Mouse (Mus musculus): Measurements from ENCODE around the gene Spint5. TPM values are rescaled to one million over a fixed set of nuclear protein-coding genes. Genes with fewer than 3 reads are reported as not detected.

Gene Spint5
- total RNA-seq, 2 experiments from 2014 or later = not detected

DNA sequence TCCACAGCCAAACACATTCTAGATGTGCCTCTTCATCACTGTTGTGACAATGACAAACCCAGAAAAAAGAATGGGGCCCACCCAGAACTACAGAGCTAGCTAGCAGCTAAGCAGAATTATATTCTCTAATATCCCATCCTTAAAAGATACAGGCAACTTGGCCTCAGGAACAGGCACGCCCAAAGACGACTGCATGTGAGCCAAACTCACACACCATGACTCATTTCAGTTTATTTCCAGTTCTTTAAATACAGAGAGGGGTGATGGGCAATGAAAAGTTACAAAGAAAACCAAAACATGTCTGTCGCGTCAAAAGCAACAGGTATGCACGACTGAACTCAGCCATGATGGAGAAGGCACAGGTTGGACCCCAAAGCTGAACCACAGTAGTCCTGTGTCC is 20.3 kb downstream of the Spint5 start:
- no peak for ATAC-seq (ENCODE audit: poor library complexity, severe bottlenecking)

DNA sequence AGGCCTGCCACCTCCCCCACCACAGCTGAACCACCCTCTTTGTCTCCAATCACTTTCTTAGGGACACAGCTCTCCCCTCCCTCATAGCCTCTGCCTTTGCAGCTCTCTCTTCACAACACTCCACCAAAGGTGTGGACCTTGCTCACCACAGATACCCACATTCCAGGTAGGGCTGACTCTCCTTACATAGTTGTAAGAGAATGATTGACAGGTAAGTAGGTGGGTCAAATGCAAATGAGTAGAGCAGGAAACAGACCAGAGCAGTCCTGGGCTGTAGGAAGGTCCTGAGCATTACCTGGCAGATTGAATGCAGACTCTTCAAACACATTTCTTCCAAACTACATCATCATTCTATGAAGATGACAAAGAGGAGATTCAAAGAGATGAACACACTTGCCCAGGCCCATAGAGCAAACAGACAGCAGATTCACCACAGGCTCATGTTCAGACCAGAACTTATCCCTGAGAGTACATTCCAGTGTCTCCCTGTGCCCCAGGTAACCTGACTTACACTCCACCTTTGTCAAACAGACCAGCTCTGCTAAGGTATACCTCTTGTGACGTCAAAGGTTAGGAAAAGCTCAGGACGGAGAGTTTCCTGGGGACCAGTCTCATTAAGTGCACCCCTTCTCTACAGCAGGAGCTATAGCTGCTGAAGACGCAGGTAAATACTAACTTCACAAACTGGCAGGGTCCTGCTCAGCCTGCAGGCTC is 22.4 kb downstream of the Spint5 start:
- ATAC-seq (ENCODE audit: poor library complexity, severe bottlenecking) = no peak

DNA sequence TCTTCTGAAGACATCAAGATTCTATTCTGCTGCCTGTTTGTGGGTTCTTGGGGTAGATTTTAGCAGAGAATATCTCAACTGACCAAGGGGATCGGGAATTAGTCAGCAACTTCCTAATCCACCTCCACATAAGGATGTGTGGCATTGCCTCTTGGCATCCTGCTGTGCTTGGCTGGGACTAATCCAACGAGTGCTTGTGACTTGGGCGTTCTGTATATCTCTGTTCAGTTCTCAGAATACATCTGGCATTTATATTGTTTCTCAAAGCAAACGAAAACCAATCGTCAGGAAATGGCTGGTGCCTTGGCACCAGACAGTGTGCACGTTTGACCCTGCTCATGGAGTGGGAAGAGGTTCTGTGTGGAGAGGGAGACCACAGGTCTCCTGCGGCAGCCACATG is 24.8 kb downstream of the Spint5 start:
- no peak for ATAC-seq (ENCODE audit: poor library complexity, severe bottlenecking)

DNA sequence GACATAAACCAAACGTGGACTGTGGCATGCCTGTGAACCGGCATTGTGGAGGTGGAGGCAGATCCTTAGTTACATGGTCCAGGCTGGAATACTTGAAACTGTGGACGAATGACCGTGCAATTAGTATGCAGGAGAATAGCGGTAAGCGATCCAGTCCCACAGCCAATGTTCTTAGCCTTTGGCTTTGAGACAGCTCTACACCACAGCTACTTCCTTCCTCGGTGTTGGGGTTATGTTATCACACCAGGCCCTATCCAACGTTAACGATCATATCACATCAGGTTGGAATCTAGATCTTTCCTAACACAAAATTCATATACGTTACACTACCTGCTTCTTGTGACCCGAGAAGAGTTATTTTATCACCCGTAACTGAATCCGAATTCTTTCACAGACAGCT is 29.9 kb downstream of the Spint5 start:
- peak; percentile 42 for ATAC-seq (ENCODE audit: poor library complexity, severe bottlenecking)

DNA sequence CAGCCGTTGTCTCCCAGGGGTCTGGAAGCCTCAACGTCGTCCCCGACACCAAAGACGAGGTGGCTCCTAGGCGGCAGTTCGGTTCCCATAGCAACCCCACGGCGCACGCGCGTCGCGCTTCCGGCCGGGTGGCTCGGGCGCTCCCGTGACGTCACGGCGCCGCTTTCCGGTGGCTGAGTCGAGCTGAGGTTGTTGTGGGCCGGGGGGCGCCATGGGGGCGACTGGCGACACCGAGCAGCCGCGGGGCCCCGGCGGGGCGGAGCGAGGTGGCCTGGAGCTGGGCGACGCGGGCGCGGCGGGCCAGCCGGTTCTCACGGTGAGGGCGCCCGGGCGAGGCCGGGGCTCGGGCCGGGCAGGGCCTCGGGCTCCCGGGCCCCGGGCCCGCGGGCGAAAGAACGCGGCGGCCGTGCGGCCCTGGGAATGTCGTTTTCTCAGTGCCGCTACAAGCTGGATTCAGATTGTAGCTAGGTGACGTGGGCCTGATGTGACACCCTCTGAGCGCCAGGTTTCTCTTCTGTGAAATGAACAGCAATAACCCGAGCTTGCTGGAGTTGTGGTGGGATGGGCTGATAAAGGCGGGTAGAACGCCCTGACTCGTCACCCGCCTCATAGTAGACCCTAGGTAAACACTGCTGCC is 30.9 kb downstream of the Spint5 start, which contains the start of the genes Wfdc3 and Dnttip1:
Gene Wfdc3 (minus strand): TSS at position 89 of the 637 bp plus-strand sequence.
Gene Dnttip1 (plus strand): TSS at position 141 of the 637 bp plus-strand sequence.
- ATAC-seq (ENCODE audit: poor library complexity, severe bottlenecking) = peak; percentile 96

DNA sequence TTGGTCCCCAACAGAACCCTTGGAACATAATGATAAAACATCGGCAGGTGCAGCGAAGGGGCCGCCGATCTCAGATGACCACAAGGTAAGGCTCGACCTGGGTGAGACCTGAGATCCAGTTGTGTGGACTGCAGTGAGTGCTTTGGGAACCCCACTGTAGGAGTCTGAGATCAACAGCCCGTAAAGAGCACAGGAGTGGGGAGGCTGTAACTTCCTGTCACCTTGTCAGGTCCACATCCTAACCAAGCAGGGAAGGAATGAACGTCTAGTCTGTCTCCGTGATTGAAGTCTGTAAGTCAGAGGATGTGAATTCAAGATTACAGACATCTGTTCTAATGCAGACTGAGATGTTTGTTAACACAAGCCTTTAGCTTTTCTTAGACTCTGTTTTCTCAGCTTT is 31.6 kb downstream of the Spint5 start:
- no peak for ATAC-seq (ENCODE audit: poor library complexity, severe bottlenecking)

DNA sequence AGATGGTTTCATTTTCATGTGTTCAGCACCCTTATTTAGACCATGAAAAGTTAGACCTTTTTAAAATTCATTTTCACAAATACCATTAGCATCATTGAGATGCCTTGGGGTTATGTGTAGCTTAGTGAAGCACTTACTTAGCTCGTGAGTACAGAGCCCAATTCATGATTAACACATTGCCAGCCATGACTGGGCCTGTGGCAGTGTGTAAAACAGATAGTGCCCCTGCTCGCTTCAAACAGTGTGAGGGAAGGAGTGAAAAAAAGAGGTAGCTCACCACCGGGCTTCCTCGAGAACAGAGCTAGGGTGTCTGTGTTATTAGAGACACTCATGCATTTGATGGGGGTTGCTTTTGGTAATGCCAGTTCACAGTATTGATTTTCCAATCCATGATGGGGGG is 33.1 kb downstream of the Spint5 start:
- ATAC-seq (ENCODE audit: poor library complexity, severe bottlenecking) = no peak

DNA sequence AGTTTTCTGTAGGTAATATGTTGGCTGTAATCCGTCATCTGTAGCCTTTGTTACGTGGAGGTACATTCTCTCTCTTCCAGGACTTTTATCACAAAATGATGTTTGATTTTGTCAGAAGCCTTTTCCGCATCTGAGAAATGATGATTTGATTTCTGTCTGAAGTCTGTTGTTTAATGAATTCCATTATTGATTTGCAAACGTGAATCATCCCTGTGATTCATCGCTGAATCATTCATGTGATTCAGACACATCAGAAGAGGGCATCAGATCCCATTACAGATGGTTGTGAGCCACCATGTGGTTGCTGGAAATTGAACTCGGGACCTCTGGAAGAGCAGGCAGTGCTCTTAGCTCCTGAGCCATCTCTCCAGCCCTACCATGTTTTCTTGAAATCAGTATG is 33.9 kb downstream of the Spint5 start:
- ATAC-seq (ENCODE audit: poor library complexity, severe bottlenecking) = no peak

DNA sequence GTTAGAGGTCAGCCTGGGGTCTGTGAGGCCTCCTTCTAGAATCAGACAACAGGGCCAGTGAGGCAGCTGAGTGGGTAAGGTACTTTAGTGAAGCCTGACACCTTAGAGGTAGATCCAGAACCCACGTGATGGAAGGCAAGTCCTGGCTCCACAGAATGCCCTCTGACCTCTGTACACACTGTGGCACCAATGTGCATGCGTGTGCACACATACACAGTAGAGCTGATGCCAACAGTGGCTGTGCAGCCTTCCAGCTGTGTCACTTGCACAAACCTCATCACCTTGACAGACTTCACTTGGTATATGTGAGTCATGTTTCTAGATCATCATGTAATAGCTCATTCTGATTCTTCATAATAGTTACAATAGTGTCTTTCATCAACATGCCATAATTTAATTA is 37.3 kb downstream of the Spint5 start:
- no peak for ATAC-seq (ENCODE audit: poor library complexity, severe bottlenecking)

DNA sequence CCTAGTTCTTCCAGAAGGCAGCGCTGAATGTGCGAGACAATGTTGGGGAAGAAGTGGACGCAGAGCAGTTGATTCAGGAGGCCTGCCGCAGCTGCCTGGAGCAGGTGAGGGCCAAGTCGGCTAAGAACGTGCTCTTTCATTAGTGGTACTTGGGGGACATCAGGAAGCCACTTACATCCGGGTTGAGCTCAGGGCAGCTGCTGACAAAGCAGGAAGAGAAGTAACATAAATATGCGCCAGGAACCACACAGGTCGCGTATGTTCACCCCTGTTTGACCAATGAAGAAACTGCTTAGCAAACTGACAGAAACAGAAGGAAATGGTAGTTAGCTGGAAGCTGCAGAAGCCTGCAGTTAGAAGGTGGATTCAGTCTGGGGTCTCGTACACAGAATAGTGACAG is 39.0 kb downstream of the Spint5 start:
- ATAC-seq (ENCODE audit: poor library complexity, severe bottlenecking) = peak; percentile 67

DNA sequence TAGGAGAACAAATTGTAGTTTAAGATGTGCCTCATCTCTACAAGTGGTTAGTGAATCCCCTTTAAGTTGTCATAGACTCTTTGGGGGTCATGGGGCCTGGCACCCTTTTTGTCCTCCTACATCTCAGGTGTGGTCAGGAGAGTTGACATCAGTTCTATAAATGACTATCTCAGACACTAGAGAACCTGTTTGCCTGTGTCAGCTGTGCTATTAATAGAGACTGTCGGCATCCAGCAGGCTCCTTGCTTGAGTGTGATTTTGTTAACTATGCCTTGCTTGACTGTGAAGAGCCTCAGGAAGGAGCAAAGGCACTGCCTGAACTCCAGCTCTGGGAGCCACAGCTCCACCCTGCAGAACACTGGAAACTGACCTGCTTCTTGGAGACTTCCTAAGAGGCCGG is 39.7 kb downstream of the Spint5 start:
- ATAC-seq (ENCODE audit: poor library complexity, severe bottlenecking) = no peak

DNA sequence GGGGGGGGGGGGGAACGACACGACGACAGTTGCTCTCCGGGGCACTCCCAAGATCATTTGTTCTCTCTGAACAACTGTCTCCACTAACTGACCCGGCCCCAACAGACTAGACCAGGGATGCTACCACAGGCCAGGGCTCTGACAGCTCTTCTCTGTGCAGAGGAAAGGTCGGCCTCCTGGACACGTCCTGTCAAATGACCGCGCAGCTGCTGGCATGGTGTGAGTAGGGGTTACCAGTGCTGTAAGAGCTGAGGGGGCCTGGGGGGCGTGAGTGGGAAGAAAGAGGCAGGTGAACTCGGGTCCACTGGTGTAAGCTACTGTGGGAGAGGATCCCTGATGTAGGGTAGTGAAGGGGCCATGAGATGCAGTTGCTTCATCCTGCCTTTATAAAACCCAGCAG is 42.7 kb downstream of the Spint5 start:
- no peak for ATAC-seq (ENCODE audit: poor library complexity, severe bottlenecking)

DNA sequence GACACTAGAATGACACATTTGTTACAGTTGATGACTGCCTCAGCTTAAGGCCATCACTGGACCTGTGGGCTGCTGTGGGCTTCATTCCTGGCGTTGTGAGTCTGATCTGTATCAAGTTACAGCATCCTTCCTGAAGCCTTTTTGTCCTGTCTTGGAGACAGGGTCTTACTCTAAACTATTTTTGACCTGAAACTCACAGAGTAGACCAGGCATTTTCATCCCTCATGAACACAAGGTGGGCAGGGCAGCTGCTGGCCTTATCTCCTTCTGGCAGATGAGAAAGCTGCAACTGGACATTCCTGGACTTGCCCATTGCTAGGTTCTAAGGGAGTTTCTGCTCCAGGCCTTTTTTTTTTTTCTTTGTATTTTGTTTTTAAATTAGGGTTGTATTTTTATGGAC is 43.6 kb downstream of the Spint5 start:
- ATAC-seq (ENCODE audit: poor library complexity, severe bottlenecking) = no peak

DNA sequence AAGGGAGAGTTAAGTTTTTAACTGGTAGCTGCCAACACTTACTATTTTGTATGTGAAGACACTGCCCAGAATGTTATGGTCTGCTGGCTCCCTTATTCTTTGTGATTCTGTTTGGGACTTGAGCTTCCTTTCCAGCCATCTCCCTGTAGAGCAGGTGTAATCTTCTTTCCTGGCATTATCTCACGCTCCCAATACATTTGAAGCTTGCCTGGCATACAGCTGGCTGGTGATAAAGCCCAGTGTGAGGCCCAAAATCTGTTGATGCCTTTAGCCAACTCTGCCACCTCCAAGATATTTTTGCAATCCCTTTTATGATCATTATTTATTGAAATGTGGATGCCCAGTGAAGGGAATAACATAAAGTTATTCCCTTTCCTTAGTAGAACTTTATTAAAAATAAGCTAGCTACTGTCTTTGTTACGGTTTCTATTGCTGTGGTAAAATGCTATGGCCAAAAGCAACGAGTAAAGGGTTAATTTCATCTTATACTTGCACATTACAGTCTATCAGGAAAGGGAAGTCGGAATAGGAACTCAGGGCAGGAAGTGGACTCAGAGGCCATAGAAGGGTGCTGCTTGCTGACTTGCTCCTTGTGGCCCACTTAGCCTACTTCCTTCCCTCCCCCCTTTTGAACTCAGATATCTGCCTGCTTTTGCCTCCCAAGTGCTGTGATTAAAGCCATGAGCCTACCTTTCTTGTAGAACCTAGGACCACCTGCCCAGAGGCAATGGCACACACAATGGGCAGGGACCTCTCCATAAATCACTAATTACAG is 45.1 kb downstream of the Spint5 start:
- ATAC-seq (ENCODE audit: poor library complexity, severe bottlenecking) = peak; percentile 75

DNA sequence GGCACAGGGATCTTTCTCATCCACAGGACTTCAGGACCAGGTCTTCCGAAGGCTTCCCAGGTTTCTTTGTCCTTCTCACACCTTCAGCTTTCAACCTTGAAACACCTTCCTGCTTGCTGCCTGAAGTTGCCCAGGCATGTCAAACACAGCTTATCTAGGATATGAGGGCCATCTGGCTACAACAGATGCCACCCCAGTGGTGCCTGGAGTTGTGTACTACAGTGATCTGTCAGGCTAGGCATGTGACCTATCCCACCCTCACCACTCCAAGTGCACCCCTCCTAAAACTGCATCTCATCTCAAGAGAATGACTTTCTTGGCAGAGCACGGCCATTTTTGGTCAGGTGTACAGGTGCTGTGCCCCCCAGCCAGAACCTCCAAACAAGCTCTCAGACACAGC is 46.4 kb downstream of the Spint5 start:
- ATAC-seq (ENCODE audit: poor library complexity, severe bottlenecking) = peak; percentile 42; the same call in 1 of the 2 replicates

DNA sequence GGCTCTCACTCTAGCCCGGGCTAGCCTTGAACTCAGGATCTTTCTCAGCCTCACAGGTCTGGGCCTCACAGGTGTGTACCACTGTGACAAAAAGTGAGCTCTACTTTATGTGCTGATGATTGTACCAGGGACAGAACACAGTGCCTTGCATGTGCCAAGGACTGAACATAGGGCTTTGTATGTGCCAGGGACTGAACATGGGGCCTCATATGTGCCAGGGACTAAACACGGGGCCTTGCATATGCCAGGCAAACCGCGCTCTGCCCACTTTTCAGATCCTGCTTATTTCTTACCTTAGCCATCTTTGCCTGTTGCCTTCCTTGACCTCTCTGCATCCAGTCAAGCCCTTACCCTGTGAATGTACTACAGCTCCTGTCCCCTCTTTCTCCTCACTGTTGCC is 46.9 kb downstream of the Spint5 start:
- no peak for ATAC-seq (ENCODE audit: poor library complexity, severe bottlenecking)

DNA sequence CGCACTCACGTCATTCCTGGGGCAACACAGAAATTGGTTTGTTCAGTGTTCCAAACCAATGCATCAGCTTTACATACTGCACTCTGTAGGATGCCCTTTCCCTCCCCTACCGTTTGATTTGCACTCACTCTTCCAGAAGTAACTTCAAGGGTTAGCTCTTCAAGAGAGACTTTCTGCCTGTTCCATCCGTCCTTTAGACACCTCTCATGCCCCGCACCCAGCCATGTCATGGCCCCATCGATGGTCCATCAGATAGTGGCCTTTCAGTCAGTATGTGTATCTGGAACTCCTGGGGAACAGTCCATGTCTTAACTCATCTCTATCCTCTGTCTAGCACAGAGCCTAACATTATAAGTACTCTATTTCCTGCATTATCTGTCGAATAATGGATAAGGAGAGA is 47.5 kb downstream of the Spint5 start:
- no peak for ATAC-seq (ENCODE audit: poor library complexity, severe bottlenecking)

DNA sequence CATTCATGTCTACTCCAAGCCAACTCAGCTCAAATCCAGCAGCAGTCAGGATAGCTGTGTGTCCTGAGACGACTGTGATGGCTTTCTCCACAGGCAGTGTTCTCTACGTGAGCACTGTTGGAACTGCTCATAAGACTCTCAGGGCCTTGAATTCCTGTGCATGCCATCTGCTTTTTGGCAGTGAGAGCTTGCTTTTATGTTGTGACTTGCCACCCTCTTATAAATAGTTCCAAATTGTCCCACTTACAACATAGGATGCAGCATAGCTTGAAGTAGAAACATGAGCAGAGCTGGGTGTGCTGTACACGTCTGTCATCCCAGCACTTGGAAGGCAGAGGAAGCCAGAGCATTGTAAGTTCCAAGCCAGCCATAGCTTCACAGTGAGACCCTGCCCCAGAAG is 50.7 kb downstream of the Spint5 start:
- ATAC-seq (ENCODE audit: poor library complexity, severe bottlenecking) = no peak

Data from megakaryocyte, adult 5-6 weeks (primary cell).